Mouse (Mus musculus): Measurements from ENCODE around the gene Eef2. TPM values are rescaled to one million over a fixed set of nuclear protein-coding genes. Genes with fewer than 3 reads are reported as not detected.

Eef2 gene
- total RNA-seq (2022) = 100 to 1,000 TPM; 928 to 998 (median 954) TPM

DNA sequence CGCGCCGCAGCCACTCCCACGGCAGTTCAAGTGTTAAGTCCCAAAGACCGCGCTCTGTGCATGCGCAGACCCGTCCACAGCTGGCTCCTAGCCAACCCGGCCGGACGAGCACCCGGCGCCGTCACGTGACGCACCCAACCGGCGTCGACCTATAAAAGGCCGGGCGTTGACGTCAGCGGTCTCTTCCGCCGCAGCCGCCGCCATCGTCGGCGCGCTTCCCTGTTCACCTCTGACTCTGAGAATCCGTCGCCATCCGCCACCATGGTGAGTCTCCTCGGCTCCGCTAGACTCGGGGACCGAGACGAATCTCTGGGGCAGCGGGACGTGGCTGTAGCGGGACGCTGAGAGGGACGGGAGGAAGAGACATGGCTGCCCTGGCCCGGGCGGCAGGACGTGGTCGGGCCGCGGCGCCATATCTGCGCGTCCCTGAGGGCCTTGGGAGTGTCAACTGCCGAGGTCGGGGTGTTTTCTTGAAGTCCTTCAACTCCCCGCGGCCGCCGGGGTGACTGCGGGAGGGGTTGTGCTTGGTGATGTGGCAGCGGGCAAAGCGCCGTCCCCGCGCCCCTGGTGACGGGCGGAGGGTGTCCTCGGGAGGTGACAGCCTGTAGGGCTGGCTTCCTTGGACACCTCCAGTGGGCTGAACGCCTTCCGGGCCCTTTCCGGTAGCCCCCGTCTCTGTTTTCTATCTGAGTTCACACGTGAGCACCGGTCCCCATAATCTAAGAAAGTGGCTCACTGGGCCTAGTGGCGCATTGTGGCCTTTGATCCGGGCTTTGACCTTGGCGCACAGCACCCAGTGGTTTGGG, at the start of gene Eef2:
Eef2 (plus strand) TSS at position 166 of the 806 bp plus-strand sequence.
- DNase-seq (ENCODE audit: low spot score in 2 of 2) = peak; percentile 97 to 98

GRCm38 (mm10) chr10:81134181-81134587, 42.2 kb upstream of the Eef2 start:
- DNase-seq (ENCODE audit: low spot score in 2 of 2) = no peak

- no peak for DNase-seq (ENCODE audit: low spot score in 2 of 2)
Observed at GRCm38 (mm10) chr10:81134966-81135681, 41.3 kb upstream of the Eef2 start, which contains the start of gene Zbtb7a. TSS of gene Zbtb7a (plus strand) at chr10:81135220.

DNA sequence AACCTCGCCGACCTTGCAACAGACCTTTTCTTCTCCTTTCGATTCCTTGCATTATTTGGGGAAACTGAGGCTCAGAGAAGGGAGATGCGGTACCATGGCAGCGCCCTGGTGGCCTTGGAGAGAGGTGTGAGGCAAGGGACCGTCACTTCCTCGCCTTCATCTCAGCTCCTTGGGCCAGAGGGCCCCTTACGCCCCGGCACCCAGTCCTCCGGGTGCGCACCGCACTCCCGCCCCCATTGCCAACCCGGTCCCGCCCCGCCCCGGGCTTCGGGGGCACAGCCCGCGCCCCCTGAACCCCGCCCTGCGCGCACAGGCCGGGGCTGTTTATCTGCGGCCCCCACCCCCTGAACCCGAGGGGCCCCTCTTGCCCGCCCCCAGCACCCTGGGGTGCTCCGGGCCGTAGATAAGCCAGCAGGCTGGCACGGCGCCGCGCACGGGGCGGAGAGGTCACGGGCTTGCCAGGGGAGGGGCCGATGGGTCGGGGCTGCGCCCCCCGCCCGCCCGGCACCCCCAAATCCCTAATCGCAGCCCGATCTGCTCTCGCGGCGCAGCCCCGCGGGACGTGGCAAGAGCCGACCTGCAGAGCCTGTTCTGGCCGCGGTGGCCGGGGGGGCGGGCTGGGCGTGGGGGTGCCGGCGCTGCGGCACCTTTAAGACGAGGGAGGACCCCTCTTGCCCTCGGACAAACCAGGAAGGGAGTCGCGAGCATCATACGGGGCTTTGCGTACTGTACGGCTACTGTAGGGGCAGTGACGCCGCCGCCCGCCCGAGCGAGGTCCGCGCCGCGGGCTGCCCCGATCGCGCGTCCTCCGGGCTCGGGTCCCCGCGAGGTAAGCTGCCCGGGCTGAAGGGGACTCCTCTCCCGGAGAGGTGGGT, 40.4 kb upstream of the Eef2 start:
- peak; percentile 44 to 63 for DNase-seq (ENCODE audit: low spot score in 2 of 2)

GRCm38 (mm10) chr10:81136706-81137231, 39.7 kb upstream of the Eef2 start:
- DNase-seq (ENCODE audit: low spot score in 2 of 2) = peak; percentile 66 to 80

- DNase-seq (ENCODE audit: low spot score in 2 of 2) = peak; percentile 99
Observed at GRCm38 (mm10) chr10:81137252-81138130, 38.9 kb upstream of the Eef2 start.

DNA sequence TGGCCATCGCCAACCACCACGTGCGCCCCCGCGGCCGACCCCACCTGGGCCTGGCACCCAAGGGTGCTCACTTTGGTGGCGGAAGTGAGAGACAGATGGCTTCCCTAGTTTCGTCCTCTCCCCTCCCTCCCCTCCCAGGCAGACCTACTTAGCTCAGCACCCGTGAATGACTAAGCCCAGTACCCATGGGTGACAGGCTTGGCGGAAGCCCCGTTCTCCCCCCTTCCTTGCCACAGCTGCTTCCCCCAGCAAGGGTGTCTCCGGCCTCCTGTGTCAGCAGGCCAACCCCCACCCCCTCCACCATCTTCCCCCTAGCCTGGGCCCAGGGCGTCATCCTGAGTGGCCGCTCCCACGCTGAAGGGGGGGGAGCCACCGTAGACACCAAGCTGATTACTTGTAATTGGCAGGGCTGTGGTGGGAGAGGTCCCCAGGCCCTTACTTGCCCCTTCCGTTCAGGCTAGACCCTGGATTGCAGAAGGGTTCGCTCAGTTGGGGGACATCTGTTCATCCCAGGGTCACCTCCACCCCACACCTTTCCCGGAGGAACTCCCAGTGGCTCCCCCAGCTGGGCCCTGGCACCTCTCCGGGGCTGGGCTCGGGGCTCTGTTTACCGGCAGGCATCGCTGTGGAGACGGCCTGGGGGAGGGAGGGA, 38.2 kb upstream of the Eef2 start:
- DNase-seq (ENCODE audit: low spot score in 2 of 2) = no peak

GRCm38 (mm10) chr10:81138821-81139528, 37.5 kb upstream of the Eef2 start:
- DNase-seq (ENCODE audit: low spot score in 2 of 2) = no peak

- DNase-seq (ENCODE audit: low spot score in 2 of 2) = no peak
Observed at GRCm38 (mm10) chr10:81139529-81139846, 36.9 kb upstream of the Eef2 start.

DNA sequence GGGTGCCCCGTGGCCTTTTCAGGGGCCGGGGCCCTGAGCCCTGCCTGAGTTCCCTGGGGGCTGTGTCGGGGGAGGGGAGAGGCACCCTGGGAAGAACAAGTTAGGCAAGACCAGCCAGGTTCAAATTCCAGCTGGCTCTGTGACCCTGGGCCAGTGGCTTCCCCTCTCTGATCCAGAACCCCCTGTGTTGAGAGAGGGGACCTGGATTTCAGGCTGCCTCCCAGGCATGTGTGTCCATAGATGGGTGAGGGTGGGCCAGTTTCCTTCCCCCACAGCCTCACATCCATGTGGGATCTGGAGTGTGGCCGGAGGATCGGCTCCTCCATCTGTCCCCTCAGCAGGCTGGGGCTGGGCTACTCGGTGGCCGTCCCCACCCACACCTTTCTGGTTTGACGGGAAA, 36.4 kb upstream of the Eef2 start:
- no peak for DNase-seq (ENCODE audit: low spot score in 2 of 2)

DNA sequence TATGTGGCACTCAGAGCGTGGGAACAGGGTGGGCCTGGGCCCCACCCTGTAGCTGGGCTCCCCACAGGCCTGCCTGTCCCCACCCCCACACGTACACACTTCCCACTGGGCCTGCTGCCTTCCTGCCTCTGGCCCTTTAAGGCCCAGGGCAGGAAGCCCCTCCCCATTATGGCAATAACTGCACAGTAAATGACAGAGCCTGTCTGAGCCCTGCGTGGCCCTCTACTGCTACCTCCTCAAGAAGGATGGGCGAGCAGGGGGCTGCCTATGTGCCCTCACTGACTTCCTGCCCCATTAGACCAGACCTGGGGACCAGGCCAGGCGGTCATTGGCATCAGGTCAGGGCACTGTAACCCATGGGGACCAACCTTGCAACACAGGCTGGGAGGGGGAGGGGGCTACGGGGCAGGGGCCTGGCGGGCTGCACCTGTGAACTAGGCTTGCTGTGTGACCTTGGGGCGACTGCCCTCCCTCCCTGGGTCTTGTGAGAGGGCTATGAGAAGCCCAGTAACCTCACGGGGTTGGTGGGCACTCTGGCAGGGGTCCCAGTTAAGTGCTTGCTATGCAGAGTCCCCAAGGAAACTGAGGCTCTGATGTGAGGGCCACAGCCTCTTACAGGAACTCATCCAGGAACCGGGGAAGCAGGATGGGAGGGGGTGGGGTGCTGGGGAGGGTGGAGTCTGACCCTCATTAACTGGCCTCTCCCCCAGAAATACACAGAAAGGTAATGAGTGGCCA, 35.5 kb upstream of the Eef2 start:
- DNase-seq (ENCODE audit: low spot score in 2 of 2) = no peak

- no peak for DNase-seq (ENCODE audit: low spot score in 2 of 2)
Observed at GRCm38 (mm10) chr10:81141455-81142210, 34.8 kb upstream of the Eef2 start.

DNA sequence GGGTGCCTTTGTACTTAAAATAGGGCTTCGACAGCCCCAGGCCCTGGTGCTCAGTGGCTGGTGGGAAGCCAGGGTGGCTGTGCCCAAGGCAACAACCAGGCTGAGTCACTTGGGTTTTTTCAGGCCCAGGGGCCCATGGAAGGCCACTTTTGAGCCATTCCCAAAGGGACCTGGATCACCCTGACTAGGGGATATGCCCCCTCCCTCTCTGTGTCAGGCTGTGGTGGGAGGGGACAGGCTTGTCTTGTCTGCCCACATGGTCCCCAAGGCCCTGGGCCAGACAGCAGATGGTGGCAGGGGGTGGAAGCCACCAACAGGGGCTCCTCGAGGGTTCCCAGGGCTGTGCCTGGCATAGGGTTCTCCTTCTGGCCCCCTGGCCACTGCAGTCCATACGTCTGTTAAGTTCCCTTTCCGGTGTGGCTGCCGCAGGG, 33.9 kb upstream of the Eef2 start:
- DNase-seq (ENCODE audit: low spot score in 2 of 2) = no peak

GRCm38 (mm10) chr10:81143157-81143633, 33.2 kb upstream of the Eef2 start:
- no peak for DNase-seq (ENCODE audit: low spot score in 2 of 2)

- no peak for DNase-seq (ENCODE audit: low spot score in 2 of 2)
Observed at GRCm38 (mm10) chr10:81143845-81144437, 32.5 kb upstream of the Eef2 start.

DNA sequence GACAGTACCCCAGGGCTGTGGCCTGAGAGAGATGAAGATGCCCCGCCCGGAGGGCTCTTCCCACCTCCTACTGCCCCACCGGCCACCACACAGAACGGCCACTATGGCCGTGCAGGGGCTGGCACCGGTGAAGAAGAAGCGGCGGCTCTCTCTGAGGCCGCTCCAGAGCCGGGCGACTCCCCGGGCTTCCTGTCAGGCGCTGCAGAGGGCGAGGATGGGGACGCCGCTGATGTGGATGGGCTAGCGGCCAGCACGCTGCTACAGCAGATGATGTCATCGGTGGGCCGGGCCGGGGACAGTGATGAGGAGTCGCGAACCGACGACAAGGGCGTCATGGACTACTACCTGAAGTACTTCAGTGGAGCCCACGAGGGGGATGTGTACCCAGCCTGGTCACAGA, 31.8 kb upstream of the Eef2 start:
- DNase-seq (ENCODE audit: low spot score in 2 of 2) = no peak

GRCm38 (mm10) chr10:81145307-81145706, 31.1 kb upstream of the Eef2 start:
- no peak for DNase-seq (ENCODE audit: low spot score in 2 of 2)
